ENCODE assay signal across 11 mouse cellular contexts in genomic region chr19:14225061-14225696, GRCm38 (mm10).
DNase-seq lines count a peak whose midpoint lies in the region; TF ChIP-seq lines count a peak whose summit lies in the region.
"Had no signal": no experiment of that assay in that cellular context is flagged by ENCODE, and none has a peak within 500 bp of the region (broad histone marks: within the 10 kb centered on the region; RNA-seq: fewer than 3 reads in every experiment).

No protein-coding gene starts in this region.

- H3K4me1 ChIP-seq in thymus, adult 2 months (replicated peaks; ENCODE audit: control insufficient read depth, insufficient read depth, low read length): no peaks in the 10 kb centered on the region

- no peak for TF ChIP-seq CTCF in thymus, adult 2 months (IDR thresholded peaks at IDR 0.05; ENCODE audit: borderline replicate concordance, control insufficient read depth, extremely low read depth, insufficient read depth, low read length, poor library complexity)

- H3K27me3 ChIP-seq in thymus, adult 2 months (ENCODE audit: control insufficient read depth, insufficient read depth, low read length): no peaks in the 10 kb centered on the region

- WGBS in thymus, adult 2 months: 25% methylated on average over 6 of the region's 6 CpGs

- peak; percentile 36 for DNase-seq in left cerebral cortex, adult 11 months (ENCODE audit: low spot score)
- no peak for DNase-seq in left cerebral cortex, postnatal 4 days
- peak; percentile 45 to 70 for DNase-seq in frontal cortex, postnatal 36 days (ENCODE audit: low spot score in 2 of 2)
- peak; percentile 45 for DNase-seq in heart, postnatal 4 days
- peak; percentile 36 to 43 for DNase-seq in right cerebral cortex, postnatal 36 days (ENCODE audit: low spot score in 2 of 2)
- no peak for DNase-seq in retina, postnatal 1 day
- no peak for DNase-seq in thymus, adult 2 months
- no peak for DNase-seq in cerebellum, adult 8-10 months
- DNase-seq: adrenal gland, adult 2 months; cerebellum, postnatal 10 days had no signal

- intact Hi-C loops in left cerebral cortex, postnatal 4 days (cut with DNase I): no loop called here

- no peak overlapping the region for H3K4me3 ChIP-seq in thymus, adult 2 months (ENCODE audit: control insufficient read depth, insufficient read depth, low read length)
- H3K4me3 ChIP-seq: layer of hippocampus, adult 2 months had no signal

- H3K27ac ChIP-seq in thymus, adult 2 months (ENCODE audit: control insufficient read depth, insufficient read depth, low read length): no peak overlapping the region
- H3K27ac ChIP-seq: layer of hippocampus, adult 2 months had no signal

- TF ChIP-seq POLR2A in thymus, adult 2 months (IDR thresholded peaks at IDR 0.05; ENCODE audit: control insufficient read depth, extremely low read depth, insufficient read depth, low read length, poor library complexity): no peak

- no peaks in the 10 kb centered on the region for H3K36me3 ChIP-seq in thymus, adult 2 months (ENCODE audit: control insufficient read depth, insufficient read depth, low read length)

Comparison
In these comparisons a context has a peak if more than half of its experiments do, and no peak if none do; other contexts are left out.
1. DNase-seq: peak in left cerebral cortex, adult 11 months (single experiment), frontal cortex, postnatal 36 days (2 of 2), heart, postnatal 4 days (single experiment) and right cerebral cortex, postnatal 36 days (2 of 2); none in left cerebral cortex, postnatal 4 days (single experiment), retina, postnatal 1 day (single experiment), thymus, adult 2 months (single experiment) and cerebellum, adult 8-10 months (single experiment).